Mouse (Mus musculus) ES-Bruce4 (cell line): Measurements from ENCODE around the gene 4930404H24Rik.

Experiments used
- CTCF ChIP-seq: IDR thresholded peaks from one replicate; pipeline ENCODE4 v1.8.1; 2011; ENCODE audit warnings: low read depth, low read length
- EP300 ChIP-seq: IDR thresholded peaks from 2 replicates; pipeline ENCODE4 v1.6.1; 2011; ENCODE audit warnings: low read depth, low read length; ENCODE audit not compliant: insufficient read depth
- POLR2A ChIP-seq: IDR thresholded peaks from one replicate; pipeline ENCODE4 v1.8.1; 2011; ENCODE audit warnings: low read length; ENCODE audit not compliant: insufficient read depth

DNA sequence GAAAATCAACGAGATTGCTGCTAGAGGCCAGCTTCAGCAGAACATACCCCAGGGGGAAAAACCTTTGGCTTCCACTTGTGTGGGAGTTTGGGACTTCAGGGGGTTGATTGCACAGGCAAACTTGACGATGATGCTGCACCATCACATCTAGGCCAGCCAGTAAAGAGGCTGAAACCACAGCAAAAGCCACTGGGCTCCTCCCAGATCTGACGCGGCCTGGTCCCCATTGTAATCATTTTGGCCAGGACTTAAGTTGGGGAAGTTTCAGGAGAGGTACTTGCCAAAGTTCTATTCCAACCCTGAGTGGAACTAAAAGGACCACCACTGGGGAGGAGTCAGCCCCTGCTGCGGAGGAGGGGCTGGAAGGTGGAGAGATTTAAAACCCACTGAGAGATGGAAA is 1.6 kb upstream of the 4930404H24Rik start:
- TF ChIP-seq CTCF (no peak), EP300 (no peak), POLR2A (no peak)
